Mouse (Mus musculus): ENCODE results near the gene Exosc7.

DNA sequence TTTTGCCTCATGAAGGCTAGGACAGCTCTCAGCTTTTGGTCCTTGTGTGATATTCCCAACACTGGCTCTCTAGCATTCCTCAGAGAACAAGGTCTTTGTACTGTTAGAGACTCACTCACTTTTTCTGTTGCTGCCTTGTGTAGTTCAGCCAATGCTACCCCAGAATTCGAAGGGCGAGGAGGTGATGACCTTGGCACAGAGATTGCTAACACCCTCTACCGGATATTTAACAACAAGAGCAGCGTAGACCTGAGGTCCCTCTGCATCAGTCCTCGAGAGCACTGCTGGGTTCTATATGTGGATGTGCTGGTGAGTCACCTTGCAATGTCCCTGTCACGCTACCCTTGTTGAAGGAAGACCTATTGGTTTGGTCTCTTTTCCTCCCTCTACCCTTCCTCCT is 14.6 kb downstream of the Exosc7 start:
- TF ChIP-seq POLR2A (IDR thresholded peaks at IDR 0.05; ENCODE audit: borderline replicate concordance, control insufficient read depth, low read depth, low read length), result no peak
- TF ChIP-seq CTCF (IDR thresholded peaks at IDR 0.05; ENCODE audit: control insufficient read depth, insufficient read depth, low read length), result no peak
